Mouse (Mus musculus): ENCODE data around the gene Dtx2. TPM values are rescaled to one million over a fixed set of nuclear protein-coding genes. Genes with fewer than 3 reads are reported as not detected.

The Dtx2 gene
- total and polyA plus RNA-seq, 3 experiments, result 11.9 to 17.2 TPM; not detected in 1

DNA sequence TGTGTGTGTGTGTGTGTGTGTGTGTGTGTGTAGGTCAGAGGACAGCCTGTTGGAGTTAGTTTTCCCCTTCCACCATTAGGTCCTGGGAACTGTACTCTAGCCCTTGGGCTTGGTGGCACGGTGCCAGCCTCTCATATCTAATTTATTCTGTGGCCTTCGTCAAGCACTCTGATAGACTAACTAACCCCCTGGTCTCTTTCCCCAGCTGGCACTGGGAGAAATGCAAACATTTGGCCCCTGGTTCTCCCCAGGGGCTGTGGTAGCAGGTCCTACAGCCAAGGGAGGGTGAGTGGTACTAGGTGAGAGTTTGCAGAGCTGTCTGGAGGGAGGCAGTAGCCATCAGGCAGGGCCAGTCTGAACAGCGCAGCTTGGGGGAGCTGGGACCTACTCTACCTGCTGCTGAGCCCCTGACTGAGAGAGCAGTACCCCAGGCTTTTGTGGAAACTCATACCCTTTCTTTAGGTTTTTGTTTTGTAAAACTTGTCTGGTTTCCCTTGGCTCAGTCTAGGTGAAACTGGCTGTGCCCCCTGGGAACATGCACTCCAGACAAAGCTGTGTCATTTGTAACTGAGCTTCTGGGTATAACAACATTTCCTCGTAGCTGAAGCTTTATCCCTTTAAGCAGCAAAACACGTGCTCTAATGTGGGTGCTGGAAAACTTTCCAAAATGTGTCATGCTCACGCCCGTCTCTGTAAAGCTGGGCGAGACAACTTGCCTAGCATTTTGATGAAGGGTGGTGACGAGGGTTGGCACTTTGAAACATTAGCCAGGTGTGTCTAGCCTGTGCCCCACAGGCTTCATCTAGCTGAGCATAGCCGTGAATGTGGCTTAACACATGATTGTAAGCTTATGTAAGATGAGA is 21.6 kb downstream of the Dtx2 start:
- H3K27ac ChIP-seq (ENCODE audit: control insufficient read depth, low read depth, low read length), result no peak overlapping the region
- DNase-seq (ENCODE audit: low read depth, low spot score), result peak; percentile 32
- no peak for TF ChIP-seq MYB (IDR thresholded peaks at IDR 0.05; ENCODE audit: low read depth, low read length)
- no peak for TF ChIP-seq POLR2AphosphoS5 (IDR thresholded peaks at IDR 0.05; ENCODE audit: borderline replicate concordance, low read depth, low read length)
- no peak for TF ChIP-seq EP300 (IDR thresholded peaks at IDR 0.05; ENCODE audit: low read depth in 1 of 2, low read length in 2 of 2)
- TF ChIP-seq ELF1 (IDR thresholded peaks at IDR 0.05; ENCODE audit: low read depth, low read length), result no peak
- TF ChIP-seq MAX (IDR thresholded peaks at IDR 0.05; ENCODE audit: low read length), result no peak
- no peak for TF ChIP-seq GATA1 (IDR thresholded peaks at IDR 0.05; ENCODE audit: low read depth, low read length)
- no peak for TF ChIP-seq SIN3A (IDR thresholded peaks at IDR 0.05; ENCODE audit: low read length)
- TF ChIP-seq MYC (IDR thresholded peaks at IDR 0.05; ENCODE audit: low read depth, low read length), result no peak
- TF ChIP-seq ZMIZ1 (IDR thresholded peaks at IDR 0.05; ENCODE audit: low read depth, low read length), result no peak
- TF ChIP-seq RAD21 (IDR thresholded peaks at IDR 0.05; ENCODE audit: low read depth, low read length), result no peak
- no peak for TF ChIP-seq MXI1 (IDR thresholded peaks at IDR 0.05; ENCODE audit: low read depth, low read length)
- no peak for TF ChIP-seq TAL1 (IDR thresholded peaks at IDR 0.05; ENCODE audit: low read length)
- TF ChIP-seq ETS1 (IDR thresholded peaks at IDR 0.05; ENCODE audit: low read depth, low read length), result no peak
- no peak for TF ChIP-seq HCFC1 (IDR thresholded peaks at IDR 0.05; ENCODE audit: low read depth, low read length)
- TF ChIP-seq USF2 (IDR thresholded peaks at IDR 0.05; ENCODE audit: borderline replicate concordance in 1 of 2, insufficient read depth in 1 of 2, low read depth in 1 of 2, low read length in 2 of 2), result no peak
- no peak overlapping the region for H3K9ac ChIP-seq (ENCODE audit: control insufficient read depth, low read depth, low read length, poor library complexity, severe bottlenecking)
- peaks cover 0 to 3% of the 10 kb centered on the region in 2 experiments; a peak in 1 of 4 replicates for H3K36me3 ChIP-seq (ENCODE audit: control insufficient read depth in 1 of 2, insufficient read depth in 2 of 2, low read length in 2 of 2)
- H3K9me3 ChIP-seq (replicated peaks; ENCODE audit: insufficient read depth, low read length), result no peaks in the 10 kb centered on the region
- no peak overlapping the region for H3K4me3 ChIP-seq (ENCODE audit: control insufficient read depth in 1 of 2, insufficient read depth in 1 of 2, low read depth in 2 of 2, low read length in 2 of 2)
- H3K79me2 ChIP-seq (ENCODE audit: control insufficient read depth, insufficient read depth, low read length, poor library complexity), result no peaks in the 10 kb centered on the region
- no peaks in the 10 kb centered on the region for H3K27me3 ChIP-seq (ENCODE audit: control insufficient read depth in 1 of 2, insufficient read depth in 2 of 2, low read length in 2 of 2)
- H3K4me1 ChIP-seq (ENCODE audit: control insufficient read depth in 1 of 2, insufficient read depth in 2 of 2, low read length in 2 of 2), result peaks cover 0 to 3% of the 10 kb centered on the region in 2 experiments; a peak in 1 of 4 replicates

DNA sequence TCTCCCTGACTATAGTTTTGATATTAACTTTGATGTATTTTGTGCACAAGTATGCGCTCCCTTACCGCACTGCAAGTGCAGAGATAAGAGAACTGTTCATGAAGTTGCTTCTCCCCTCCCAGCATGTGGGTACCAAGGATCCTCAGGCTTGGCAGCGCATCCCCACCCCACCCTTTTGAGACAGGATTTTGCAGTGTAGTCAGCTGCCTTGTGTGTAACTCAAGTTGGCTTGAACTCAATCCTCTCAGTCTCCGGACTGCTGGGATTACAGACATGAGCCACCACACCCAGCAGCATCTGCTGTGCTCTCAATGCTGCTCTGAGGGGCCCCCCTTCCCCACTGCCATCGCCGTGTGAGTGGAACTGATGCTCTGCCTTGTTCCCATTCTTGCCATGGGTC is 22.7 kb downstream of the Dtx2 start:
- H3K79me2 ChIP-seq (ENCODE audit: control insufficient read depth, insufficient read depth, low read length, poor library complexity), result no peaks in the 10 kb centered on the region
- H3K9ac ChIP-seq (ENCODE audit: control insufficient read depth, low read depth, low read length, poor library complexity, severe bottlenecking), result no peak overlapping the region
- no peaks in the 10 kb centered on the region for H3K9me3 ChIP-seq (replicated peaks; ENCODE audit: insufficient read depth, low read length)
- H3K4me3 ChIP-seq (ENCODE audit: control insufficient read depth in 1 of 2, insufficient read depth in 1 of 2, low read depth in 2 of 2, low read length in 2 of 2), result no peak overlapping the region
- peak; percentile 19 for DNase-seq (ENCODE audit: low read depth, low spot score)
- H3K27me3 ChIP-seq (ENCODE audit: control insufficient read depth in 1 of 2, insufficient read depth in 2 of 2, low read length in 2 of 2), result no peaks in the 10 kb centered on the region
- no peaks in the 10 kb centered on the region for H3K36me3 ChIP-seq (ENCODE audit: control insufficient read depth in 1 of 2, insufficient read depth in 2 of 2, low read length in 2 of 2)
- no peak for TF ChIP-seq ZC3H11A (IDR thresholded peaks at IDR 0.05; ENCODE audit: low read depth, low read length)
- TF ChIP-seq NRF1 (IDR thresholded peaks at IDR 0.05; ENCODE audit: insufficient read depth, low read depth, low read length, poor library complexity, severe bottlenecking), result no peak
- no peak for TF ChIP-seq EP300 (IDR thresholded peaks at IDR 0.05; ENCODE audit: low read depth in 1 of 2, low read length in 2 of 2)
- no peak overlapping the region for H3K27ac ChIP-seq (ENCODE audit: control insufficient read depth, low read depth, low read length)
- peaks cover 0 to 3% of the 10 kb centered on the region in 2 experiments; a peak in 1 of 4 replicates for H3K4me1 ChIP-seq (ENCODE audit: control insufficient read depth in 1 of 2, insufficient read depth in 2 of 2, low read length in 2 of 2)

All from MEL (cell line).